Mouse (Mus musculus): ENCODE measurements around the gene Mgat5.

DNA sequence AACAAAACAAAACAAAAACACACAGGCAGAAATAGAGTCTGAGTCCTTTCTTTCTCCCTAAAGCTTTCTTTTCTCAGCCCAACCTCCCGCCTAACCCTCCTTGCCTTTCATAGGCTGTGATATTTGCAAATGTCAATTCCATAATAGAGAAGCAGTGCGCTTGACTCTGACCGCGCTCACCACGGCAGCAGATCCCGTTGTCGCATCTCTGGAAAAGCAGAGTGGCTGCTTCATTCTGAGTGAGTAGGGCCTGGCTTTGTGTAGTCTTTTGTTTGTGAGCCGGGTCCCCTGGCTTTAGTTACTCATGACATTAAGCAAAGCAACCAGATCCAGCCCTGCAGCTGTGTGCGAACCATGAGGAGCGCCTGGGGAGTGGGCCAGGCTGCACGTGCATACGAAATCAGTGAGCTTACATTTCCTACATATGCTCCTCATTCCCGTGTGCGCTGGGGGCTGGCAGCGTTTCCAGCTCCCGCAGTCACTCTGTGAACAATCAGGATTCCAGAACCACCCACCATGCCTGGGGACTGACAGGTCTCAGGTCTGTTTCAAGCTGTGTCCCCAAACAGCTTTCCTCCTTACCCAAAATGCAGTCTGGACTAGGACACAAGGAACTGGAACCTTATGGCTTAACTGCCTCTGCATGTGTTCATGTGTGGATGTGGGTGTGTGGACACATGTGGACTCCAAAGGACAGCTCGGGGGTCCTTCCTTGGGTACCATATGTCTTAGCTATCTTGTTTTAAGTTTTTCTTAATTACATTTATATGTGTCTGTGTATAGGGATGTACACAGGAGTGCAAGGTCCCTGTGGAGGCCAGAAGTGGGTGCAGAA is 332.6 kb downstream of the Mgat5 start:
- TF ChIP-seq CTCF (IDR thresholded peaks at IDR 0.05; ENCODE audit: low read depth) (no peak), EP300 (IDR thresholded peaks at IDR 0.05; ENCODE audit: low read depth) (no peak)

All from heart, postnatal 0 days (tissue).